Mouse (Mus musculus) forebrain, postnatal 0 days (tissue): ENCODE measurements around the gene Slc25a48. TPM values are rescaled to one million over a fixed set of nuclear protein-coding genes. Genes with fewer than 3 reads are reported as not detected.

Experiments used
- ATAC-seq: fragments of 200-750 bp; cut with Nextera tagmentation; 2 replicates; pipeline ENCODE4 v1.8.0; 2017; ENCODE audit warnings: mild to moderate bottlenecking, moderate library complexity
- DNase-seq: peaks from one replicate; pipeline ENCODE4 v3.0.0-alpha.2; 2015
- H3K27ac ChIP-seq: fragments of 300-500 bp; sonication (generic); 2 replicates; pipeline ENCODE4 v1.5.1; 2014; ENCODE audit warnings: low read depth, mild to moderate bottlenecking, antibody characterized with exemption, low read length, moderate library complexity, mixed read lengths
- H3K27me3 ChIP-seq: fragments of 300-500 bp; sonication (generic); 2 replicates; pipeline ENCODE4 v1.6.1; 2014; ENCODE audit warnings: mild to moderate bottlenecking, low read length, mixed read lengths; ENCODE audit not compliant: insufficient read depth
- H3K36me3 ChIP-seq: fragments of 300-500 bp; sonication (generic); 2 replicates; pipeline ENCODE4 v1.6.1; 2014; ENCODE audit warnings: mild to moderate bottlenecking, moderate library complexity; ENCODE audit not compliant: insufficient read depth
- H3K4me1 ChIP-seq: fragments of 300-500 bp; sonication (generic); 2 replicates; pipeline ENCODE4 v1.6.1; 2014; ENCODE audit warnings: antibody characterized with exemption; ENCODE audit not compliant: insufficient read depth
- H3K4me2 ChIP-seq: fragments of 300-500 bp; sonication (generic); 2 replicates; pipeline ENCODE4 v1.6.1; 2014; ENCODE audit warnings: low read depth, mild to moderate bottlenecking, moderate library complexity
- H3K4me3 ChIP-seq: fragments of 300-500 bp; sonication (generic); 2 replicates; pipeline ENCODE4 v1.5.1; 2014; ENCODE audit warnings: low read depth, low read length, mixed read lengths
- H3K9ac ChIP-seq: fragments of 300-500 bp; sonication (generic); 2 replicates; pipeline ENCODE4 v1.6.1; 2014; ENCODE audit warnings: mild to moderate bottlenecking
- H3K9me3 ChIP-seq: fragments of 300-500 bp; sonication (generic); 2 replicates; pipeline ENCODE4 v1.6.1; 2016; ENCODE audit warnings: low read length
- CTCF ChIP-seq: sonication (generic); IDR thresholded peaks from 2 replicates; pipeline ENCODE4 v1.5.1; 2016; ENCODE audit warnings: antibody characterized with exemption, control low read depth, low read depth
- WGBS: fragments of 180-500 bp; shearing (Covaris S2); extraction: QIAGEN DNeasy Blood & Tissue Kit; methylation state at CpG from one replicate; pipeline ENCODE4 v1.1.7; 2014; 5-methylcytosine and 5-hydroxymethylcytosine counted together
- polyA plus RNA-seq: library from polyadenylated mRNA; unstranded; fragments of >200 nt; fragmentation: Nextera tagmentation; extraction: Ambion mirVana; gene quantifications from 2 replicates; pipeline ENCODE4 v1.2.1, GENCODE M21; 2015
- total RNA-seq: library from RNA; depleted of rRNA; stranded (reverse); fragments of >200 nt; gene quantifications from 2 replicates; pipeline ENCODE4 v1.2.3, GENCODE M21; 2014

Slc25a48 gene
- total and polyA plus RNA-seq, 2 experiments from 2014 or later, result 0.06 TPM; not detected in 1

GRCm38 (mm10) chr13:56467786-56468185 lies 29.6 kb downstream of the Slc25a48 start:
- Histone ChIP-seq H3K9me3 (no peaks in the 10 kb centered on the region), H3K4me2 (no peak overlapping the region), H3K36me3 (no peaks in the 10 kb centered on the region), H3K9ac (no peak overlapping the region), H3K4me1 (no peaks in the 10 kb centered on the region), H3K4me3 (no peak overlapping the region), H3K27me3 (no peaks in the 10 kb centered on the region), H3K27ac (no peak overlapping the region)
- TF ChIP-seq CTCF, result no peak
- ATAC-seq, result no peak
- DNase-seq, result no peak
- 94% methylated on average over 7 of the region's 7 CpGs for WGBS

DNA sequence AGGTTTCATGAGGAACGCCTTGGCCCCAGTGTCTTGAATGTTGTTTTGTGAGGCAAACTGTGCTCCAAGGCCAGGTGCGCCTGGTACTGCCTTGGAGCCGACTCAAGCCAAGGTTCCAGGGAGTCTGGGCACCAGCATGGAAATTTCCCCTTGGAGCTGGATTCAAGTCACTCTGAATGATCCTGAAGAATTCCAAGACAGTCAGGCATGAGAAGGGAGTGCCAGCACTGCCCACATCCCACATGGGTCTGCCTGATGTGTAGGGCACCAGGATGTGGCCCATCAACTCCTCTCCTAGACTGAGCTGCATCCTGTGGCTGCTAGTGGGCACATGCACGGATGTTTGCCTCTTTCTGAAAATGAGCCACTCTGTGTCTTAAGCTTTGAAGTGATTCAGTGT lies 30.4 kb downstream of the Slc25a48 start:
- TF ChIP-seq CTCF, result no peak
- Histone ChIP-seq H3K9me3 (no peaks in the 10 kb centered on the region), H3K4me3 (no peak overlapping the region), H3K36me3 (no peaks in the 10 kb centered on the region), H3K4me1 (no peaks in the 10 kb centered on the region), H3K4me2 (no peak overlapping the region), H3K27ac (no peak overlapping the region), H3K9ac (no peak overlapping the region), H3K27me3 (no peaks in the 10 kb centered on the region)
- WGBS, result 96% methylated on average over 4 of the region's 4 CpGs
- no peak for DNase-seq
- no peak for ATAC-seq

DNA sequence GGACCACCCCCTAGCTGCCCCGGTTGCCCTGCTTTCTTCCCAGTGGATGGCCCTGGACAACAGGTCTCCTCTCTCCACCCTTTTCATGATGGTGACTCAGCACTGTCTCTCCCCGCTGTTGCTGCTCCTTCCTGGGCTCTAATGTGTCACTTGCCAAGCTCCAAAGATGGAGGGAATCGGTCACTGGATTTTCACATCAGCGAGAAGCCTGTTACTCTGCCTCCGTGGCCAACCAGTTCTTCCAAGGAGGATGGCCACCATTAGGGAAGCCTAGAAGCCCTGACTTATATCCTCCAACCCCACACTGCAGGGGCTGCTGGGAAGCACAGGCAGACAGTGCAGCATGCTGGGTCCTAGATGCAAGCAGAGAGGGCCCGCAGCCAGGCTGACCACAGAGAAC lies 33.1 kb downstream of the Slc25a48 start:
- H3K27ac ChIP-seq, result no peak overlapping the region
- WGBS, result 91% methylated on average over 6 of the region's 6 CpGs
- ATAC-seq (no peak), DNase-seq (no peak)
- H3K4me2 ChIP-seq, result no peak overlapping the region
- no peaks in the 10 kb centered on the region for H3K4me1 ChIP-seq
- H3K4me3 ChIP-seq, result no peak overlapping the region
- no peak for TF ChIP-seq CTCF
- H3K27me3 ChIP-seq, result no peaks in the 10 kb centered on the region
- no peaks in the 10 kb centered on the region for H3K9me3 ChIP-seq
- H3K36me3 ChIP-seq, result no peaks in the 10 kb centered on the region
- no peak overlapping the region for H3K9ac ChIP-seq

DNA sequence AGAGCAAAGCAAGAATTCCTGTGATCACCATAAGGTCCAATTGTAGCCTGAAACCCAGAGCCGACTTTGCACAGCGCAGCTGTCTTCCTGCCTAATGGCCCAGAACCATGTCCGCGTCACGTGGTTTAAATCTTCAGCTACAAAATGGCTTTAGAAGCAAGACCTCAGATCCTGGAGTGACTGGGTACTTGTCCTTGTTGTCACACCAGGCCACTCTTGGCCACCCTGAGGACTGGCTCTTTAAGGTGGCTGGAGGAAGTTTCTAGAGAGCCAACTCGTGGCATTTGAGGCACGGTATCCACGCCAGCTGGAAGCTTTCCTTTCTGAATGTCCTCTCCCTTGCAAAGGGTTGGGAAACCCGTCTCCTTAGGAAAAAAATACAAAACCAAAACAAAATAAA lies 33.8 kb downstream of the Slc25a48 start:
- no peak for TF ChIP-seq CTCF
- 58% methylated on average over 9 of the region's 9 CpGs for WGBS
- Histone ChIP-seq H3K27me3 (no peaks in the 10 kb centered on the region), H3K4me1 (0 out of 2 replicates have a peak, but pooled peaks cover 1% of the 10 kb centered on the region), H3K9me3 (no peaks in the 10 kb centered on the region), H3K4me3 (no peak overlapping the region), H3K9ac (no peak overlapping the region), H3K27ac (no peak overlapping the region), H3K4me2 (no peak overlapping the region), H3K36me3 (no peaks in the 10 kb centered on the region)
- DNase-seq, result peak; percentile 22
- no peak for ATAC-seq

GRCm38 (mm10) chr13:56472661-56473060 lies 34.5 kb downstream of the Slc25a48 start:
- Histone ChIP-seq H3K4me3 (no peak overlapping the region), H3K27me3 (no peaks in the 10 kb centered on the region), H3K9me3 (no peaks in the 10 kb centered on the region), H3K27ac (no peak overlapping the region), H3K4me2 (no peak overlapping the region), H3K36me3 (no peaks in the 10 kb centered on the region), H3K4me1 (0 out of 2 replicates have a peak, but pooled peaks cover 5% of the 10 kb centered on the region), H3K9ac (no peak overlapping the region)
- TF ChIP-seq CTCF, result no peak
- no peak for DNase-seq
- 90% methylated on average over 9 of the region's 9 CpGs for WGBS
- ATAC-seq, result no peak

DNA sequence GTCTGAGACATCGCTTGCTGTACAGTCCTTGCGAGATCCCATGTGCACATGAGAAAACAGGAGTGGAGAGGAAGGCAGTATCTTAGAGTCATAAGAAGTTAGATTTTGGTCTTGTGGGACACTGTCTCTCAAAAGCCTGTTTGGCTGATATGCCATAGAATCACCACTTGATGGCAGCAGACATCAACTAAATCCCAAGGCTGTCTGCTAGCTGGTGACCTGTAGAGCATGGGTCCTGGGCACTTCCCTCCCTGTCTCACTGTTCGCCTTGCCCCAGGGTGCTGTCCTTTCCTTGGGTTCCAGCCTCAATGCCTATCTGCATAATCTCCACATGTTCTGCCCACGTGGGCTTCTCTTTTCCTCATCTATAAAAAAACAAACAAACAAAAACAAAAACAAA lies 37.2 kb downstream of the Slc25a48 start:
- ATAC-seq, result peak; percentile 35; the same call in 1 of the 2 replicates
- Histone ChIP-seq H3K4me2 (no peak overlapping the region), H3K4me3 (no peak overlapping the region), H3K27me3 (no peaks in the 10 kb centered on the region), H3K9me3 (no peaks in the 10 kb centered on the region), H3K4me1 (0 out of 2 replicates have a peak, but pooled peaks cover 5% of the 10 kb centered on the region), H3K27ac (no peak overlapping the region), H3K36me3 (no peaks in the 10 kb centered on the region), H3K9ac (no peak overlapping the region)
- TF ChIP-seq CTCF, result peak; percentile 93
- peak; percentile 77 for DNase-seq
- WGBS, result 31% methylated on average over 4 of the region's 4 CpGs

GRCm38 (mm10) chr13:56476790-56477189 lies 38.6 kb downstream of the Slc25a48 start:
- no peaks in the 10 kb centered on the region for H3K9me3 ChIP-seq
- WGBS, result 66% methylated on average over 5 of the region's 5 CpGs
- ATAC-seq (peak; percentile 67), DNase-seq (peak; percentile 43)
- no peaks in the 10 kb centered on the region for H3K27me3 ChIP-seq
- TF ChIP-seq CTCF, result no peak
- H3K9ac ChIP-seq, result no peak overlapping the region
- no peak overlapping the region for H3K4me3 ChIP-seq
- H3K4me1 ChIP-seq, result 0 out of 2 replicates have a peak, but pooled peaks cover 5% of the 10 kb centered on the region
- no peaks in the 10 kb centered on the region for H3K36me3 ChIP-seq
- no peak overlapping the region for H3K27ac ChIP-seq
- H3K4me2 ChIP-seq, result no peak overlapping the region

DNA sequence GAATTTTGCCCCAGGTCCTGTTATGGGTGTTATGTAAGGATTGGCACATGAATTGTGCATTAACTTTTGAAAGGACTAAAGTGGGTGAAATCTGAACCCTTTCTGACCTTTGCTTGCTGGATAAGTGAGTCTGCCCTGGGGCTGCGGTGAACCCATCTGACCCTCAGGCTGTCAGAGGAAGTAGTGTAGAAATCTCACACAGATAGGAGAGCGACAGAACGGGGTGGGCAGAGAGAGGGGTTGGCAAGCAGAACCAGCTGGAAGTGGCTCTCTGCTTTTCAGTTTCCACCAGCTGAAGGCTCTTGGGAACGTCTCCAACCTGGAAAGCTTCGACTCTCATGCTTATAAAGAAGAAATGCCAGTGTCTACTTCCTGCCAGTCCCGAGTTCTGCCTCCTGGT lies 39.1 kb downstream of the Slc25a48 start:
- WGBS, result 30% methylated on average over 6 of the region's 6 CpGs
- Histone ChIP-seq H3K4me3 (no peak overlapping the region), H3K4me1 (0 out of 2 replicates have a peak, but pooled peaks cover 5% of the 10 kb centered on the region), H3K27ac (no peak overlapping the region), H3K27me3 (no peaks in the 10 kb centered on the region), H3K36me3 (no peaks in the 10 kb centered on the region), H3K9me3 (no peaks in the 10 kb centered on the region), H3K9ac (no peak overlapping the region), H3K4me2 (no peak overlapping the region)
- ATAC-seq, result peak; percentile 86
- DNase-seq, result peak; percentile 91
- no peak for TF ChIP-seq CTCF
